15 mouse cellular contexts compared by ENCODE assay signal in genomic region chr11:117416984-117417670, GRCm38 (mm10).
DNase-seq lines count a peak whose midpoint lies in the region; ATAC-seq and TF ChIP-seq lines count a peak whose summit lies in the region.
"Had no signal": no experiment of that assay in that cellular context is flagged by ENCODE, and none has a peak within 500 bp of the region (broad histone marks: within the 10 kb centered on the region; RNA-seq: fewer than 3 reads in every experiment).

No protein-coding gene starts in this region.

- no peaks in the 10 kb centered on the region for H3K36me3 ChIP-seq in hindbrain, postnatal 0 days (ENCODE audit: insufficient read depth, low read length)
- no peaks in the 10 kb centered on the region for H3K36me3 ChIP-seq in hindbrain, embryonic 14.5 days (replicated peaks; ENCODE audit: control insufficient read depth, insufficient read depth)
- no peaks in the 10 kb centered on the region for H3K36me3 ChIP-seq in neural tube, embryonic 15.5 days
- H3K36me3 ChIP-seq in stomach, postnatal 0 days (ENCODE audit: control insufficient read depth, insufficient read depth, low read length) = no peaks in the 10 kb centered on the region
- H3K36me3 ChIP-seq: midbrain, embryonic 12.5 days; neural tube, embryonic 13.5 days had no signal

- no peak for TF ChIP-seq EP300 in stomach, postnatal 0 days (optimal IDR thresholded peaks at IDR 0.05)

- 0 out of 2 replicates have a peak, but pooled peaks cover 7% of the 10 kb centered on the region for H3K4me1 ChIP-seq in hindbrain, postnatal 0 days (ENCODE audit: insufficient read depth, low read length)
- peaks cover 22% of the 10 kb centered on the region for H3K4me1 ChIP-seq in hindbrain, embryonic 14.5 days (replicated peaks; ENCODE audit: control insufficient read depth, insufficient read depth, low read length)
- peaks cover 40% of the 10 kb centered on the region for H3K4me1 ChIP-seq in neural tube, embryonic 15.5 days
- H3K4me1 ChIP-seq in stomach, postnatal 0 days (replicated peaks; ENCODE audit: control insufficient read depth, insufficient read depth) = no peaks in the 10 kb centered on the region

- peak; percentile 41 for TF ChIP-seq CTCF in hindbrain, postnatal 0 days (IDR thresholded peaks at IDR 0.05; ENCODE audit: low read depth)
- TF ChIP-seq CTCF in stomach, postnatal 0 days (IDR thresholded peaks at IDR 0.05; ENCODE audit: low read depth) = peak; percentile 38

- peaks cover 5% of the 10 kb centered on the region; the same call in 1 of the 2 replicates for H3K27me3 ChIP-seq in hindbrain, postnatal 0 days (ENCODE audit: insufficient read depth, low read length)
- peaks cover 13% of the 10 kb centered on the region; the same call in 1 of the 2 replicates for H3K27me3 ChIP-seq in hindbrain, embryonic 14.5 days (ENCODE audit: control insufficient read depth, insufficient read depth, low read length)
- H3K27me3 ChIP-seq in neural tube, embryonic 15.5 days (replicated peaks) = peaks cover 22% of the 10 kb centered on the region; the same call in 1 of the 2 replicates
- H3K27me3 ChIP-seq in stomach, postnatal 0 days (ENCODE audit: control insufficient read depth, insufficient read depth, low read length) = no peaks in the 10 kb centered on the region

- 60% methylated on average over 8 of the region's 8 CpGs for WGBS in hindbrain, postnatal 0 days
- WGBS in hindbrain, embryonic 14.5 days = 67% methylated on average over 8 of the region's 8 CpGs
- 65% methylated on average over 8 of the region's 8 CpGs for WGBS in neural tube, embryonic 15.5 days
- 61% methylated on average over 8 of the region's 8 CpGs for WGBS in stomach, postnatal 0 days

- no peak overlapping the region for H3K4me3 ChIP-seq in hindbrain, postnatal 0 days (ENCODE audit: low read length)
- H3K4me3 ChIP-seq in hindbrain, embryonic 14.5 days (replicated peaks; ENCODE audit: low read length) = no peak overlapping the region
- no peak overlapping the region for H3K4me3 ChIP-seq in neural tube, embryonic 15.5 days (replicated peaks)
- H3K4me3 ChIP-seq in stomach, postnatal 0 days (ENCODE audit: low read depth, low read length) = no peak overlapping the region
- H3K4me3 ChIP-seq: left cerebral cortex, adult 2 months; midbrain, embryonic 12.5 days; neural tube, embryonic 13.5 days had no signal

- no peak for ATAC-seq in hindbrain, postnatal 0 days
- ATAC-seq in hindbrain, embryonic 14.5 days (ENCODE audit: low FRiP score) = no peak
- ATAC-seq in neural tube, embryonic 15.5 days (ENCODE audit: low FRiP score) = no peak
- ATAC-seq in stomach, postnatal 0 days (ENCODE audit: low FRiP score, low TSS enrichment) = no peak

- DNase-seq in cerebellum, adult 9-11 months = peak; percentile 24
- no peak for DNase-seq in cerebellum, adult 8-10 months
- DNase-seq in hindbrain, postnatal 0 days (ENCODE audit: low spot score) = peak; percentile 41
- DNase-seq in hindbrain, embryonic 14.5 days (ENCODE audit: low spot score) = no peak
- DNase-seq in neural tube, embryonic 10.5 days (ENCODE audit: extremely low spot score, low spot score) = peak; percentile 15
- no peak for DNase-seq in stomach, postnatal 0 days (ENCODE audit: low spot score)
- no peak for DNase-seq in yolk sac, embryonic 10.5 days (ENCODE audit: low spot score)
- DNase-seq: B cell, adult 2 months; gastrocnemius, postnatal 14 days; liver; lung, postnatal 14 days had no signal

- no peak overlapping the region for H3K4me2 ChIP-seq in hindbrain, postnatal 0 days (ENCODE audit: low read depth, low read length)
- no peak overlapping the region for H3K4me2 ChIP-seq in hindbrain, embryonic 14.5 days (replicated peaks)
- no peak overlapping the region for H3K4me2 ChIP-seq in neural tube, embryonic 15.5 days
- no peak overlapping the region for H3K4me2 ChIP-seq in stomach, postnatal 0 days (replicated peaks; ENCODE audit: low read depth)
- H3K4me2 ChIP-seq: neural tube, embryonic 13.5 days had no signal

- H3K9me3 ChIP-seq in hindbrain, postnatal 0 days (ENCODE audit: low read length) = no peaks in the 10 kb centered on the region
- H3K9me3 ChIP-seq in hindbrain, embryonic 14.5 days (ENCODE audit: control insufficient read depth, low read length) = no peaks in the 10 kb centered on the region
- H3K9me3 ChIP-seq in neural tube, embryonic 15.5 days (replicated peaks) = no peaks in the 10 kb centered on the region
- H3K9me3 ChIP-seq in stomach, postnatal 0 days (ENCODE audit: control insufficient read depth, low read length) = no peaks in the 10 kb centered on the region
- H3K9me3 ChIP-seq: midbrain, embryonic 12.5 days; neural tube, embryonic 13.5 days had no signal

- H3K9ac ChIP-seq in hindbrain, postnatal 0 days (replicated peaks; ENCODE audit: low read length) = no peak overlapping the region
- no peak overlapping the region for H3K9ac ChIP-seq in hindbrain, embryonic 14.5 days
- H3K9ac ChIP-seq in neural tube, embryonic 15.5 days (replicated peaks) = no peak overlapping the region
- no peak overlapping the region for H3K9ac ChIP-seq in stomach, postnatal 0 days (ENCODE audit: low read length)
- H3K9ac ChIP-seq: midbrain, embryonic 12.5 days; neural tube, embryonic 13.5 days had no signal

- H3K27ac ChIP-seq in hindbrain, postnatal 0 days = no peak overlapping the region
- H3K27ac ChIP-seq in hindbrain, embryonic 14.5 days = no peak overlapping the region
- H3K27ac ChIP-seq in neural tube, embryonic 15.5 days (replicated peaks) = no peak overlapping the region
- no peak overlapping the region for H3K27ac ChIP-seq in stomach, postnatal 0 days (replicated peaks)
- H3K27ac ChIP-seq: left cerebral cortex, adult 2 months; midbrain, embryonic 12.5 days had no signal

Comparison
In these comparisons a context has a peak if more than half of its experiments do, and no peak if none do; other contexts are left out.
1. DNase-seq: peak in cerebellum, adult 9-11 months (single experiment), hindbrain, postnatal 0 days (single experiment) and neural tube, embryonic 10.5 days (single experiment); none in cerebellum, adult 8-10 months (single experiment), hindbrain, embryonic 14.5 days (single experiment), stomach, postnatal 0 days (single experiment) and yolk sac, embryonic 10.5 days (single experiment).